Mouse (Mus musculus) erythroid progenitor cell, adult 5-6 weeks (primary cell): ENCODE results near the gene Fads6. TPM values are rescaled to one million over a fixed set of nuclear protein-coding genes. Genes with fewer than 3 reads are reported as not detected.

Source experiments
- ATAC-seq: replicated peaks from 2 replicates; pipeline ENCODE4 v1.8.0; 2016; ENCODE audit warnings: moderate number of reproducible peaks, mild to moderate bottlenecking, moderate TSS enrichment, inconsistent platforms; ENCODE audit not compliant: poor library complexity, low FRiP score, severe bottlenecking
- total RNA-seq, 2 experiments: library from RNA; stranded (forward) in 1 of 2; stranded (reverse) in 1 of 2; fragments of 150-400 nt in 1 of 2; fragments of 186-747, 209-891 nt in 1 of 2; gene quantifications; 2 replicates each; pipeline versions ENCODE4 v1.2.3 to v1.2.4; 2015 to 2017; ENCODE audit warnings: low replicate concordance in 2 of 2

The Fads6 gene
- not detected in 2 replicates for total RNA-seq (2015; ENCODE audit: low replicate concordance)
- total RNA-seq (2017; ENCODE audit: low replicate concordance) = 0.45 and 0.64 TPM in 2 replicates

GRCm38 (mm10) chr11:115297214-115297826 lies at the start of gene Fads6:
Gene Fads6 (minus strand): TSS chr11:115297663.
- ATAC-seq = no peak

- ATAC-seq = no peak
These were observed 48.1 kb upstream of the Fads6 start for GRCm38 (mm10) chr11:115345515-115345914.

- no peak for ATAC-seq
These were observed 47.5 kb upstream of the Fads6 start for GRCm38 (mm10) chr11:115344967-115345366.

GRCm38 (mm10) chr11:115341866-115342265 lies 44.4 kb upstream of the Fads6 start:
- no peak for ATAC-seq

DNA sequence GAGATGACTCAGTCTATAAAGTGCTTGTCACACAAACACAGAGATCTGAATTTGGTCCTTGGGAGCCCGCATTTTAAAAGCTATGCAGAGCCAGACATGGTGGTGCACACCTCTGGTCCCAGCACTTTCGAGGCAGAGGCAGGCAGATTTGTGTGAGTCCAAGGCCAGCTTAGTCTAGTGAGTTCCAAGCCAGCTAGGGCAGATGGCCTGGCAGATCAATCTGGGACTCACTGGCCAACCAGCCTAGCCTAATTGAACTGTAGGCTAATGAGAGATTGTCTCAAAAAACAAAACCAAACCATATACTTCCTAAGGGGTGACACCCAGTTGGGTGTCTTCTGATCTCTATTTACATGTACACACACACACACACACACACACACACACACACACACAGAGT lies 43.8 kb upstream of the Fads6 start:
- ATAC-seq = no peak

DNA sequence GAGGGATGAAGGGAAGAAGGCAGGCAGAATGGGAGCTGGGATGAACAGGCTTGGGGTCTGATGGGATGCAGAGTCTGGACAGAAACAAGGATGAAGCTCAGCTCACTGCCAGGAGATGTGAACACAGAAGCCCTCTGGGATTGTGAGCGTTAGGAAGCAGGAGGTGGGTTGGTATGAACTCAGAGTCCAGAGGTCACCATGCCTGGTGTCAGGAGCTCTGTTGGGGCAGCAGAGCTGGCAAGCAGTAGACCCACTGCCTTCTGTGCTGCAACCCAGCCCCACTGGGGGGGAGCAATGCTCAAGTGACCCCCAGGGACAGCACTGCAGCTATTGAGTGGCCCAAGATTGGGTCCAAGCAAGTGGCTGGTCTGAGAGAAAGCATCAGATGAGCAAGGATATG lies 40.4 kb upstream of the Fads6 start:
- no peak for ATAC-seq

DNA sequence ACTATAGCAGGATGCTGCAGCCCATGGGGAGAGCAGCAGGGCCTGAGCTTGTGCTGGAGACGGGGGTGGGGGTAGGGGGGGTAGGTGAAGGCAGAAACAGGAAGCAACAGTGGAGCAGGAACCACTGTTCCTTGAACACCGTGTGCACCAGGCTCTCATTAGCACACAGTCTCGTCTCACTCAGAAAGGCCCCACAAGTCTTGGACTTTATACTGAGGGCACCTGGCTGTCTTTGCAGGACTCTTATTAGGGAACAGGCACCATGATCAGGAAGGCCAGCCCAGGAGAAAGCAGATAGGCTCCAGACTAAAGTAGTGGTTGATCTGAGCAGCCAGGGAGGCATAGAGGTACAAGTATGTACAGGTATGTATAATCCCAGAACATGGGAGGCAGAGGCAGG lies 39.9 kb upstream of the Fads6 start:
- no peak for ATAC-seq

DNA sequence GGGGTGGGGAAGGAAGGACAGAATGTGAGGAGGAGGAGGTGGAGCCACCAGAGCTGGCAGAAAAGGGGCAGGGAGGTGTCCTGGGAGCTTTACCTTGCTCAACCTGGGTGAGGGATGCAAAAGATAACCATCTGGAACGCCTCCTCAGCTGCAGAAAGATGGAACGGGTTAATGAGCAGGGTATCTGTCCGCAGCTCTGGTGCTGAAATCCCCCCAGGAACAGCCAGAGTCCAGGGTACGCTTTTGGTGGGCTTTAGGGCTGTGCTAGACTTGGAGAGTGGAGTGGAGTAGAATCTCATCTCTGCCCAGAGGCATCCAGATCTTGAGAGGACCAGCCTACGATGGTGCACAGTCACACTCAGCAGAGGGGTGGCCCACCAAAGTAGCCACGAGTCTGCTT lies 38.7 kb upstream of the Fads6 start:
- no peak for ATAC-seq

GRCm38 (mm10) chr11:115335223-115335622 lies 37.8 kb upstream of the Fads6 start:
- ATAC-seq = no peak

- no peak for ATAC-seq
These were observed 37.1 kb upstream of the Fads6 start, which contains the start of gene Otop3 for GRCm38 (mm10) chr11:115334531-115334930. Gene Otop3 (plus strand): TSS chr11:115334731.

DNA sequence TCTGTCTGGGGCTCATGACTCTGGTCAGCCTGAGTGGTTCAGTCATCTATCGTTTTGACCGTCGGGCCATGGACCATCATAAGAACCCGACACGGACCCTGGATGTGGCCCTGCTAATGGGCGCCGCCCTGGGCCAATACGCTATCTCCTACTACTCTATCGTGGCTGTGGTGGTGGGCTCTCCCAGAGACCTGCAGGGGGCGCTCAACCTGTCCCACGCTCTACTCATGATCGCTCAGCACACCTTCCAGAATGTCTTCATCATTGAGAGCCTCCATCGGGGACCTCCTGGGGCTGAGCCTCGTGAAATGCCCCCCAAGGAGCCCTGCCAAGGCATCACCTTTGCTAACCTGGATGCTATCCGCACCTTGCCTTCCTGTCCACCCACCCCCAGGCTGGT lies 31.9 kb upstream of the Fads6 start:
- ATAC-seq = no peak

- no peak for ATAC-seq
These were observed 29.3 kb upstream of the Fads6 start for GRCm38 (mm10) chr11:115326730-115327129.

DNA sequence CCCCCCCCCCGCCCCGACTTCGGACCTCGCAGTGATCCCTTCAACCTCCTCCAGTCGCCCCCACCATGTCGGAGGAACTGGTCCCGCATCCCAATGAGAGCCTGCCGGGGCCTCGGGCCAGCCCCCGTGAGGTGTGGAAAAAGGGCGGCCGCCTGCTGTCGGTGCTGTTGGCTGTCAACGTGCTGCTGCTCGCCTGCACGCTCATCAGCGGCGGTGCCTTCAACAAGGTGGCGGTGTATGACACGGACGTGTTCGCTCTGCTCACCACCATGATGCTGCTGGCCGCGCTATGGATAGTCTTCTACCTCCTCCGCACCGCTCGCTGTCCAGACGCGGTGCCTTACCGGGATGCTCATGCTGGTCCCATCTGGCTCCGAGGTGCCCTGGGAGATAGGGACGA lies 25.9 kb upstream of the Fads6 start:
- no peak for ATAC-seq

DNA sequence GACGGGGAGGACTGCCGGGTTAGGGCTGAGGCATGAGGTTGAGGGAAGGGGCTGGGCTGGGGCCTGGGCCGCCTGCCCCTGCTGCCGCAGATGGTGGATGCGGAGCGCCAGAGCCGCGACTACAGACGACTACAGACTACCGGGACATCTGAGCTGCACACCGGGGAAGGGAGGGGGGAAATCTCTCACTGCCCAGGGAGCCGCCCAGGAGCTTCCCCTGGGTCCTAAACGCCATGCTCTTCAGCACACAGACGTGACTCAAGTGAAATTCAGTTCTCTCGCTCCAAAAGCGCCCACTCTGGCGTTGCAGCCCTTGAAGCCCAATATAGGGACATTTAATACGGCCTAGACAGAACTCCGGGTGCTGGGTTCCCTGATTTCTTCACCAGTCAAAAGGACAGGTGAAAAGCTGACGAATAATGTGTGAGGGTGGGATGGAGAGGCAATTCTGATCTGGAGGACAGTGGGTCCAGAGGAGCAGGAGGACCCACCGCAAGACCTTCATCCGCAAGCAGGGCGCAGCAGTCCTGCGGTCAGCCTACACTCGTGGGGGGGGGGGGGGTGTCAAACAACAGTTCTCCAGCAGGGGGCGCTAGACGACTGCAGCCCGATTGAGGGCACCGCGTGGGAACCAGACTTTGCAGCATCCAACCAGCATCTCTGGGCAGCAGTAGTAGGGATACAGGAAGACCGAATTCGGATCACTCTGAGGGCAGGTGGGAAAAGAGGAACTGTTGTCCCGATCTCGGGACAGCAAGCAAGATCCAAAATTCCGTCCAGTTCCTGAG lies 24.6 kb upstream of the Fads6 start, which contains the start of gene Ush1g:
Gene Ush1g, minus strand, starts transcription at position 136 of the 788 bp plus-strand sequence.
- 0 out of 2 replicates have a peak, but pooled peaks have one; percentile 40 for ATAC-seq

- ATAC-seq = no peak
These were observed 22.4 kb upstream of the Fads6 start for GRCm38 (mm10) chr11:115319704-115320383.

DNA sequence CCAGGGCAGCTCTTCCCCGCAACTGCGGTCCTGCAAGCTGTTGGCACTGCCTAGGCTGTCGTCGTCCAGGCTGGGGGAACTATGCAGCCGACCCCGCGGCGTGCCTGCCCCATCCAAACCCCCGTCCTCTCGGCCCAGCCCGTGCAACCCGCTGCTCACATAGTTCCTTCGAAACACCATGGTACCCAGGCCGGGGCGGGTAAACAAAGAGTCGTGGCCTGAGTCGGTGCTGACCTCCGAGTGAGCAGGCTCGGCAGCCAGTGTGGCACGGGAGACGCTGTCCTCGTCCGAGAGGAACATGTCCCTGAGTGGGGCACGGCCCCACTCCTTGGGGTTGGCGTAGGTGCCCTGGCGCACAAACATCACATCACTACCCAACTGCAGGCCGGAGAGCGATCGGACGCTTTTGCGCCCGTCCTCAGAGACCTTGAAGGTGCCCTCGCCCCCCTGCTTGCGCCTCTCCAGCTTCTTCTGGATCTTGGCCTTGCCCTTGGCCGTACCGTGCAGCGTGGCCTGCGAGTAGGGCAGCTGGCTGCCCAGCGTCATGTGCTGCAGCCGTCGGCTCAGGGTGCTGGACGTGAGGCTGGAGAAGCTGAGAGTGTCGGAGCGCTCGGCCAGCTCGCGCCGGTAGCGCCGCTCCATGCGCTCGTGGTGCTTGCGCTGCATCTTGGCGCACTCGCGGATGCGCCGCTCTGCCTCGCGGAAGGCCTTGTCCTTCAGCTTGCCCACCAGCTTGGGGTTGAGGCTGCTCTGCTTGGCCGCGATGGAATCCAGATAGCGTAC lies 21.0 kb upstream of the Fads6 start:
- no peak for ATAC-seq

- ATAC-seq = no peak
These were observed 19.7 kb upstream of the Fads6 start for GRCm38 (mm10) chr11:115317204-115317603.

GRCm38 (mm10) chr11:115314249-115314648 lies 16.8 kb upstream of the Fads6 start:
- ATAC-seq = no peak

- ATAC-seq = no peak
These were observed 11.3 kb upstream of the Fads6 start for GRCm38 (mm10) chr11:115308781-115309180.

DNA sequence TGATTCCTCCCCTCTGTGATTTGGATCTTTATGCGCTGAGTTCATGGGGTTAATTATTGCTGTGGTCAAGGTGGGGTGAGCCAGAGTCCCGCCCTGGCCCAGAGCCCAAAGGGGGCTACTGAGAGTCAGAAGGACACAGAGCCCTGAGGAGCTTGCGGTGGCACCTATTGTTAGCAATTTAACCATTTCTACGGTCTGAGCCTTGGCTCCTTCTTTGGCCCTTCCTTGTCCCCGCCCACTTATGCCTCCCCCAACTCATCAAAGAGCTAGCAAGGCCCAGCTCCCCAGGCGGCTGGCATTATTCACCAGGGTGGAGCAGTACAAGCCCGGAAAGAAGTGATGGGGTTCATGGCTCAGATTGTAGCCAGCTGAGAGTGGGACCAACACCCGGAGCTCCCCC lies 9.4 kb upstream of the Fads6 start, which contains the start of gene Otop2:
Gene Otop2, plus strand, starts transcription at position 301 of the 400 bp plus-strand sequence.
- no peak for ATAC-seq
